Mouse (Mus musculus): ENCODE measurements around the gene Uty.

DNA sequence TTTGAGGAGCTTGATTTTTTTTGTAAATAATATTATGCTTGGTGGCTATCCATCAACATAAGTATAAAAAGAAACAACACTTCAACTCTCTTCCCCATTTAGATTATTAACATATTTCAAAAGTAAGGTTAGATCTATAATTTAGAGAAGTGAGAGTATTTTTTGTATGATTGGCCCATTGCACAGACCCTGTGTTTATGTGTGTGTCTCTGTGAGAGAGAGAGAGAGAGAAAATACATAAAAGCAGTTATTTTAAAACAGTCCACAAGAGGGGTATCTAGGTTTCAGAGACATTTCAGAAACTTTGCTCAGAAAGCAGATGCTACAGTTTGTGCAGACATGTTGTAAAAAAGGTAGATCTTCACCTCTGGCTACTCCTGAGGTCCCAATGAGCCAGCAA, 48.1 kb upstream of the Uty start:
- TF ChIP-seq CTCF (IDR thresholded peaks at IDR 0.05; ENCODE audit: extremely low read depth, insufficient read depth, low read length) (no peak), POLR2A (IDR thresholded peaks at IDR 0.05; ENCODE audit: extremely low read depth, insufficient read depth, low read length) (no peak)

All from cortical plate, adult 2 months (tissue).